Mouse (Mus musculus): Measurements from ENCODE around the gene Gnb1.

Gene Gnb1

GRCm38 (mm10) chr4:155485521-155485920 lies 5.6 kb upstream of the Gnb1 start:
- no peak for DNase-seq

GRCm38 (mm10) chr4:155487746-155488145 lies 3.4 kb upstream of the Gnb1 start:
- DNase-seq = no peak

GRCm38 (mm10) chr4:155488232-155489025 lies 2.7 kb upstream of the Gnb1 start:
- no peak for DNase-seq

DNA sequence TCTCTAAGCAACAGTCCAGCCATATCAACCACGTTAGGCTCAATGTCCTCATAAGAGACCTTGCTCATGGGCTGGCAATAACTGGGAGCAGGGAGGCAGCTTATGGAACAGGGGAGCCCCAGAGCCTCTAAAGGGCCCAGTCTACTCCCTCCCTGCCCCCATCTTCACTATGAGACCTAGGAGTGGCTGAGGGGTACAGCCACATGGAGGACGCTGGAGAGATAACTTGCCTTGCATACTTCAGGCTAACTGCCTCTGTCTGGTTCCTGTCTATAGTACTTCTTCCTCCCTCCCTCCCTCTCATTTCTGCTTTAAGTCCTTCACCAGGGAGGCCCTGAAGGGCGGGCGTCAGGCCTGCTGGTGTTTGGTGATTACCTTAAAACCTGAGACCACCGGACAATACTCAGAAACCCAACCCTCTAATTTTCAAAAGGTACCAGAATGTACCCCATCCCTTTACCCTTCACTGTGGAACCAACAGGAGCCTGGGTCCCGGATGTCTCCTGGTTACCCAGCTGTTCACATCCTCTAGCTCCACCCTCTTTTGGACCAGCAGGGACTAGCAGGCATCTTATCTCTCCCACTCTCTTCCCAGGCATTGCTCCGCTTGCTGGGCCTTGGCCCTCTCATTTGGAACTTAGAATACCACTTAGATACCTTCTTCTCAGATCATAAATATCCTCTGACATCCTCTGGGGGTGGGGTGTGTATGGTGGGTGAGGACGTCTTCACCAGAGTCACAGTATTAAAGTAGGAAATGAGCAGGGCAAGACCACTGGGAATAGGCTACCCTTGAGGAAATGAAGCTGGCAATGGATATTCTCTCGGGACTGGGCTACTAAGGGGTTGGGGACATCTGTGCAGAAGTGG lies 1.8 kb upstream of the Gnb1 start:
- DNase-seq = no peak

DNA sequence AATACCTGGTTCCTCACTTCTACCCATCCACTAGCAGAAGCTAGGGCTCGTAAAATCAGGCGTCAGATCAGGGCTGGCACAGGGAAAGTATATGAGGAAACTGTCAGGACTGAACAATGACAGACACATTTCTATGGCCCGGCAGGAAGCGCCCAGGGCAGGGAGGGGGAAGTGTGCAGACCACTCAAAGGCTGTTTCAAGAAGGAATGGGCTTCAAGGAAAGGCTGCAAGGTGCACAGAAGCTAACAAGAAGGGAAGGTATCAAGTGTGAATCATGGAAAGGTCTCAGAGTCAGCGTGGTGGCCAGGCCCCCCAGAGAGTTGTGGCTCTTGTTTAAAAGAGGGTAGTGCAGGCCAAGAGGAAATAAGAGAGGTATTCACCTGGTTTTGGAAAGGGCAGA lies 705 bp upstream of the Gnb1 start:
- no peak for DNase-seq

DNA sequence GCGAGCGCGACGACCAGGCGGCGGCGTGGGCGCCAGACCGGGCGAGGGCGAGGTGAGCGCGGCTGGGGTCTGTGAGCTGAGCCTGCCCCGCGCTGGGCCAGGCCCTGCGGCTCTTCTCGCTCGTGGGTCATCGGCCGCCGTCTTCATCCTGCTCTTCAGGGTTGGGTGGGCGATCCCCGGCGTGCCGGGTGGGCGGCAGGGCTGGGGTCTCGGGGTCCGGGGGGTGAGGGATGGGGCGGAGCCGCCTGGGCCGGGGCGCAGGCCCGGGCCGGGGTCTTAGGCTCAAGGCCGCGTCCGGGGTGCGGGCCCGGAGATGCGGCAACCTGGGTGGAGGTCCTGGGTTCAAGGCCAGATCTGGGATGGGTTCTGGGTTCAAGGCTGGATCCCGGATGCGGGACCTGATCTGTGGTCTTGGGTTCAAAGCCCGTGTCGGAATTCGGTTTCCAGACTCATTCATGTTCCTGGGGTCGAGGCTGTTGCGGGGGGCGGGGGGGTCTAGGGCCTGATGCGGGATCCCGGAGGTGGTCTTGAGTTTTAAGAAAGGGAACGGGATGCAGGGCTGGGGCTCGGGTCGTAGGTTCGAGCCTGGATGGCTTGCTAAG lies 469 bp downstream of the Gnb1 start:
- peak in 1 of 2 experiments; percentile 31 for DNase-seq

DNA sequence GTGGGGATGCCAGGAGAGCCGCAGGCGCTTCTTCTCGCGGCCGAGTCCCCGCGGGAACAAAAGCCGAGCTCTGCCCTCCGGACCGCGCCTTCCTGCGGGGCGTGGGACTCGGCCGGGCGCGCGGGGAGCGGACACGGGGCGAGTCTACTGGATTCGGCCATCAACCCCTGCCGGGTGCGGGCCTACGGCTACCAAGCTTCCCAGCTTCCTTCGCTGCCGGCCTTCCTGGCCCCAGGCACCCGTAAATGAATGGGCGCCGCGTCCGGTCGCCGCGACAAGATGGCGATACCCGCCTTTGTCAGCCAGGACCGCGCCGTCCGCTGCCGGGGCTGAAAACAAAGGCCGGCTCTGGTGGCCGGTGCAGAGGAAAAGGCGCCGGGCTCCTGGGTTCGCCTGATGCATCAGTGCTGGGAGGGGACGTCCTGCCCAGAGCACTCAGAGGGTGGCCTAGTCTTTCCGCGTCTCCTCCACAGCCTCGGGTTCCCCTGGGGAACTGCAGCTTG lies 1.0 kb downstream of the Gnb1 start:
- DNase-seq = peak; percentile 55 to 61

DNA sequence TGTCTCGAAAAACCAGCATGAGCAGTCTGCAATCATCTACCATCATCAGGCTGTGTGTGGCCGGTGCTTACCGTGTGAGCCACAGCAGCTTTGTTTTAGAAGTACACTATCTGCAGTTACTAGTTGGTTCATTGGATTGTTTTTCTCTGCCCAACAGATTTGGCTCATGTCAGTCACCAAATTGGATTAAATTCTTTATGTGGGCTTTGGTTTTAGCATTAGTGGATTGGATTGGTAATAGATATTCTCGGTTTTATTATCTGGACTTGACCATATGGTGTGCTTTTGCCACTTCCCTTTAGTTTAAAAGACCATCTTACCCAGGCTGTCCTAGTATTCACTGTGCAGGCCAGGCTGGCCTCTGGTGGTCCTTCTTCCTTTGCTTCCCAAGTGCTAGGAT lies 3.7 kb downstream of the Gnb1 start:
- no peak for DNase-seq

- DNase-seq = no peak
Observed at GRCm38 (mm10) chr4:155497963-155498362, 6.8 kb downstream of the Gnb1 start.

DNA sequence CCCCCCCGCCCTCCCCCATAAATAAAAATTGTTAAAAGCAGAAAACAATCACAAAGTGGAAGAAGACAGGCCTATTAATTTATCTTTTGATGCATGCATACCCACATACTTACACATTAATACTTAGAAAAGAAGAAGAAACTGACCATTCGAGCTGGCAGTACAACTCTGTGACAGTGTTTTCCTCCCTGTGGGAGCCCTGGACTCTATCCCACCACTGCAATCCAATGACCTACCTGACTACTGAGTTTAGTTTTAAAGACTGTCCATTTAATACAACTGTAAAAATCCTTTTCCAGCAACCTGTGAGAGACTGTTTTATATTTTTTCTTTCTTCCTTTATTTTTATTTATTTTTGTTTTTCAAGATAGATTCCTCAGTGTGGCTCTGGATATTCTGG lies 10.0 kb downstream of the Gnb1 start:
- peak; percentile 55 to 58 for DNase-seq

DNA sequence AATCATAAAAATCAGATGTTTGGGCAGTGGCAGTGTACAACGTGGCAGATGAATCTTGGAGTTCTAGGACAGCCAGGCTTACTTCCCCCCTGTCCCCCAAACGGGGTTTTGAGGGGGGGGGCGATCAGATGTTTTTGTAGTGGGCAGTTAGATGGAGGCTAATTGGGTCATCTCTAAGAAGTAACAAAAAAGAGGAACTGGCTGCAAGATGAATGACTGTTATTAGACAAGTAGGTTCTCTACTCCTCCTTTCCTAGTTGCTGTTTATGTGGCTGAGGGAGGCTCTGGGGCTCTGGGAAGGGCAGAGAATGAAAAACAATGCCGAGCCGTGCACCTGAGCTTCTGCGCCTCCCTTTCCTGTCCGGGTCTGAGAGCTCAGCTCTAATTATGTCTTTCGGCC lies 13.9 kb downstream of the Gnb1 start:
- DNase-seq = no peak

DNA sequence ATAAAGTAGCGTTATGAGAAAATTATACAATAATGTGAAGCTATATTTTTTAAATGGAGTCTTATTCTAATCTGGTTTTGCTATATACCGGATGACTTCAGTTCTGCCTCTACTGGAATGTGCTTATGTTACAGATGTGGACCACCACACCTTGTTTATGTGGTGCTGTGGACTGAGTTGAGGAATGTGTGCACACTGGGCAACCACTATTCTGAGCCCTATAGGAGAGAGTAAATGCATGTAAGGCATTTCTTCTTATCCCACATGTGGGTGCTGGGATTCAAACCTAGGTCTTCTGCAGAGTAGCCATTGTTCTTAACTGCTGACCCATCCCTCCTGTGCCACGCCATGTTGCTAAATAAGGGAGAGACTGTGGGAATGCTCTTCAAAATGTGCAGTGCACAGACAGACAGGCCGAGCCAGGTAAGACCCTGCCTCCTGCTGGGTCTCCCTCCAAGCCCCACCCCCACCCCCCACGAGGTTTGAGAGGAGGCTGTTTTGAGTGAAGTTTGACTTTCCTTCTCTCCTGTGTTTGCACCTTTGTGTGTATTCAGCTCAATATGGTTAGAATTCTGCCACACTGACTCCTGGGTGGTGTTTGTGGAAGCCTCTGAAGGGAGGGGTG lies 14.6 kb downstream of the Gnb1 start:
- DNase-seq = no peak

- DNase-seq = no peak
Observed at GRCm38 (mm10) chr4:155508614-155509013, 17.5 kb downstream of the Gnb1 start.

GRCm38 (mm10) chr4:155510981-155511380 lies 19.8 kb downstream of the Gnb1 start:
- no peak for DNase-seq

GRCm38 (mm10) chr4:155514810-155515209 lies 23.6 kb downstream of the Gnb1 start:
- DNase-seq = no peak

GRCm38 (mm10) chr4:155517948-155518517 lies 26.9 kb downstream of the Gnb1 start:
- DNase-seq = no peak

- DNase-seq = no peak
Observed at GRCm38 (mm10) chr4:155522327-155522726, 31.2 kb downstream of the Gnb1 start.

DNA sequence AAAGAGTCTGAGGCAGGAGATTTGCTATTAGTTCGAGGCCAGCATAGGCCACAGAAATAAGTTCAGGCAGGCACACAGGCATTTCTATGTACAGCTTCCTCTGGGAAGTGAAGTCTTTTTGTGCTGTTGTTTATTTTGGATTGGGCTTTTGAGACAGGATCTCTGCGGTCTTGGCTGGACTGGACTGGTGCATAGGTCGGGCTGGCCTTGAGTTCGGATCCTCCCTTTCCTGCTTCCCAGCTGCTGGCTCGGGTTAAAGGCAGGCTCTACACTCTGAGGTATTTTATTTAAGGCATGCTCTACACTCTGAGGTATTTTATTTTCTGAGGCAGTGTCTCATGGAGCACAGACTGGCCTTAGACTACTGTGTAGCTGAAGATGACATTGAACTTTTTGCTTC lies 34.6 kb downstream of the Gnb1 start:
- no peak for DNase-seq

DNA sequence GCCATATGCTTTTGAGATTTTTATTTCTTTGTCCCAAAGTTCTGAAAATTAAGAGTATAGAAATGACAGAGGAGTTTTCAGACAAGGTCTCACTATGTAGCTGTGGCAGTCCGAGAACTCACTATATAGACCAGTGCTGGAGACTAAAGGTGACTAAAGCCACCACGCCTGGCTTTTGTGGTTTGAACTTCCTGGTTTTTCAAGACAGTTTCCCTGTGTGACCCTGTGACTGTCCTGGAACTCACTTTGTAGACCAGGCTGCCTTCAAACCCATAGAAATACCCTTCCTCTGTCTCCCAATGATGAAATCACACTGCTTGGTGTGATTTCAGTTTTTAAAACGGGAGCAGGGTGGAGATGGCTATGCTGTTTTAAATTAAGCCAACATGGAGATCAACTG lies 38.1 kb downstream of the Gnb1 start:
- DNase-seq = no peak

GRCm38 (mm10) chr4:155549993-155550392 lies 58.8 kb downstream of the Gnb1 start:
- DNase-seq = no peak

DNA sequence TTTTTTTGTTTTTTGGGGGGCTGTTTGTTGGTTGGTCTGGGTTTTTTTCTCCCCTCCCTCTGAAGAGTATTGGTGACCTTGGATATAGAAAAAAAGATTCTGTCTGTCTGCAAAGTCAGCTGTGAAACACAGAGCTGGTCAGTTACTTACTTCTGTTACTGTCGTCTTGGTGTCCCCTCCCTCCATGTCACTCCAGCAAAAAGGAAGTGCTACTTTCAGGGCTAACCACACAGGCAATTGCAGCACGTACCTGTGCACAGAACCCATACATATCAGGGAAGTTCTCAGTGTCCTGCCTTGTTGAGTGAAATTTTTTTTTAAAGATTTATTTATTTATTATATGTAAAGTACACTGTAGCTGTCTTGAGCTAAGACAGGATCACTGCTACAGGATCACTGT lies 59.3 kb downstream of the Gnb1 start:
- DNase-seq = no peak

DNA sequence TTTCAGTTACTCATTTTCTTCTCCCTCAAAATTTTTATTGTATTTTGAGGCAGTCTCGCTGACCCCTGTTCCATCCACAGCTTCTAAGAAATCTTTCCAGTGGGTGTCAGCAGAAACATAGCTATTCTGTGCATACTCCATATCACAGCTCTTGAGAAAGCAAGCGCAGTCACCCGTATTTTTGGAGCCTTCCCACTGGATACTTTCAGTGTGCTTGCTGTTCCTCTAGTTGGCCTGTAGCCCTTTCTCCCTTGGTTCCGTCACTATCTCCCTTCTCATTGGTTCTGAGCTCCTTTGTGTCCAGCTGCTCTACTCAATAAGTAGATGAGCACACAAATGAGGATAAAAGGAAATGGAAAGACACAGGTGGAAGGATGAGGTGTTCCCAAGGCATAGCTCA lies 59.9 kb downstream of the Gnb1 start:
- DNase-seq = no peak

Data from cerebellum, postnatal 36 days (tissue).